Mouse (Mus musculus): ENCODE data around the gene Thtpa.

Gene Thtpa

GRCm38 (mm10) chr14:55094704-55095231, at the start of gene Thtpa:
TSS of gene Thtpa (plus strand) at chr14:55094784.
- peak; percentile 71 for DNase-seq

GRCm38 (mm10) chr14:55047971-55048531, 46.5 kb upstream of the Thtpa start:
- DNase-seq = no peak

- DNase-seq = peak; percentile 6
Measured at GRCm38 (mm10) chr14:55052496-55052895, 42.1 kb upstream of the Thtpa start.

- DNase-seq = no peak
Measured at GRCm38 (mm10) chr14:55053050-55053449, 41.5 kb upstream of the Thtpa start.

GRCm38 (mm10) chr14:55053708-55054190, 40.8 kb upstream of the Thtpa start:
- DNase-seq = no peak

GRCm38 (mm10) chr14:55054191-55054749, 40.3 kb upstream of the Thtpa start:
- no peak for DNase-seq

GRCm38 (mm10) chr14:55055167-55055834, 39.3 kb upstream of the Thtpa start:
- no peak for DNase-seq

GRCm38 (mm10) chr14:55059009-55059408, 35.6 kb upstream of the Thtpa start:
- no peak for DNase-seq

- no peak for DNase-seq
Measured at GRCm38 (mm10) chr14:55059931-55060330, 34.7 kb upstream of the Thtpa start.

- DNase-seq = no peak
Measured at GRCm38 (mm10) chr14:55061845-55062244, 32.7 kb upstream of the Thtpa start.

GRCm38 (mm10) chr14:55062626-55063025, 32.0 kb upstream of the Thtpa start:
- peak; percentile 58 for DNase-seq

GRCm38 (mm10) chr14:55063117-55063516, 31.5 kb upstream of the Thtpa start:
- no peak for DNase-seq

GRCm38 (mm10) chr14:55063581-55064381, 30.8 kb upstream of the Thtpa start:
- DNase-seq = no peak

GRCm38 (mm10) chr14:55064481-55065370, 29.9 kb upstream of the Thtpa start:
- no peak for DNase-seq

GRCm38 (mm10) chr14:55065391-55065790, 29.2 kb upstream of the Thtpa start:
- DNase-seq = no peak

- no peak for DNase-seq
Measured at GRCm38 (mm10) chr14:55066042-55066441, 28.5 kb upstream of the Thtpa start.

- DNase-seq = no peak
Measured at GRCm38 (mm10) chr14:55071756-55072155, 22.8 kb upstream of the Thtpa start.

- DNase-seq = no peak
Measured at GRCm38 (mm10) chr14:55074416-55074815, 20.2 kb upstream of the Thtpa start.

- DNase-seq = no peak
Measured at GRCm38 (mm10) chr14:55076224-55076623, 18.4 kb upstream of the Thtpa start.

GRCm38 (mm10) chr14:55076956-55077355, 17.6 kb upstream of the Thtpa start:
- DNase-seq = no peak

- DNase-seq = no peak
Measured at GRCm38 (mm10) chr14:55077481-55078365, 16.9 kb upstream of the Thtpa start.

Measured in thymus, postnatal 25 days (tissue).